Mouse (Mus musculus): ENCODE measurements around the gene Fkbp9. TPM values are rescaled to one million over a fixed set of nuclear protein-coding genes. Genes with fewer than 3 reads are reported as not detected.
"Not testable (repeated sequence)": the region's sequence is repeated elsewhere in the genome, so short reads cannot be mapped to it uniquely, and the experiment has no call there.

Fkbp9 gene
- polyA plus RNA-seq, 1 experiment from 2014 or later, result 134 TPM

DNA sequence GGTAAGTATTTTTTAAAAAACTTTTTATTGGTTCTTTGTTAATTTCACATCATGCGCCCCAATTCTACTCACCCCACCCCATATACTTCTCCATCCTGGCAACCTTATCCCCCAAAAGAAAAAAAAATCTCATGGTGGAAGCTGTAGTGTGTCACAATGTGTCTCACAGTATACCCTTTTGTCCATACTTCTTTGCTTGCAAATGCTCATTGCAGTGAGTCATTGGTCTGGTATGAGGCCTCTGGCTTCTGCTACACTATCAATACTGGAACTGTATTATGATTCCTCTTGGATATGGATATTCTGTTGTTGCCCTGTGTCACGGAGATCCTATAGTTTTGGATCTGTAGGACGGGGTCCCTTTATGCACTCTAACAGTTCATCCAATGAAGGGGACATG, 17.1 kb downstream of the Fkbp9 start:
- 80% methylated on average over 3 of the region's 3 CpGs for WGBS
- Histone ChIP-seq H3K4me3 (ENCODE audit: low read depth, low read length) (no peak overlapping the region), H3K27ac (ENCODE audit: low read length) (no peak overlapping the region), H3K36me3 (ENCODE audit: insufficient read depth, low read length) (no peaks in the 10 kb centered on the region), H3K4me1 (ENCODE audit: insufficient read depth, low read depth, low read length) (no peaks in the 10 kb centered on the region), H3K9ac (replicated peaks; ENCODE audit: low read depth) (no peak overlapping the region), H3K4me2 (replicated peaks; ENCODE audit: low read depth, low read length) (no peak overlapping the region), H3K27me3 (replicated peaks; ENCODE audit: insufficient read depth, low read length) (no peaks in the 10 kb centered on the region), H3K9me3 (ENCODE audit: low read length) (no peaks in the 10 kb centered on the region)
- DNase-seq (ENCODE audit: low spot score), result peak; percentile 32
- peak; percentile 59 for ATAC-seq
- TF ChIP-seq CTCF (IDR thresholded peaks at IDR 0.05) (no peak), EP300 (IDR thresholded peaks at IDR 0.05) (no peak)

DNA sequence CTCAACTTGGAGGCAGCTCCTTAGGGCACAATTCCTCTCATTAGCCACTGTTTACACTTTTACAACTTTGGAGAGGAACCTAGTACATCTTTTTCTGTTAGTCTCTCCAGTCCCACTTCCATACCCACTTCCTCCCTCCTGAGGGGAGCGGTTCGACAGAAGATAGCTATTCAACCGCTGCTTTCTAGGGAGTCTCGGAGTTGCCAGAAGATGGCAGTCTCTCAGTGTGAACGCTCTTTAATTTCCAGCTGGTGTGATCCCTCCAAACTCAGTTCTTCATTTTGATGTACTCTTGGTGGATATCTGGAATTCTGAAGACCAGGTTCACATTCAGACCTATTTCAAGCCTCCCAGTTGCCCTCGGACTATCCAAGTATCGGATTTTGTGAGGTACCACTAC, 18.5 kb downstream of the Fkbp9 start:
- WGBS, result 73% methylated on average over 7 of the region's 7 CpGs
- Histone ChIP-seq H3K4me1 (ENCODE audit: insufficient read depth, low read depth, low read length) (no peaks in the 10 kb centered on the region), H3K9me3 (ENCODE audit: low read length) (no peaks in the 10 kb centered on the region), H3K4me3 (ENCODE audit: low read depth, low read length) (no peak overlapping the region), H3K36me3 (ENCODE audit: insufficient read depth, low read length) (no peaks in the 10 kb centered on the region), H3K27ac (ENCODE audit: low read length) (no peak overlapping the region), H3K4me2 (replicated peaks; ENCODE audit: low read depth, low read length) (no peak overlapping the region), H3K27me3 (replicated peaks; ENCODE audit: insufficient read depth, low read length) (no peaks in the 10 kb centered on the region), H3K9ac (replicated peaks; ENCODE audit: low read depth) (no peak overlapping the region)
- TF ChIP-seq CTCF (IDR thresholded peaks at IDR 0.05), result peak; percentile 47
- TF ChIP-seq EP300 (IDR thresholded peaks at IDR 0.05), result no peak
- DNase-seq (ENCODE audit: low spot score) (peak; percentile 11), ATAC-seq (no peak)

DNA sequence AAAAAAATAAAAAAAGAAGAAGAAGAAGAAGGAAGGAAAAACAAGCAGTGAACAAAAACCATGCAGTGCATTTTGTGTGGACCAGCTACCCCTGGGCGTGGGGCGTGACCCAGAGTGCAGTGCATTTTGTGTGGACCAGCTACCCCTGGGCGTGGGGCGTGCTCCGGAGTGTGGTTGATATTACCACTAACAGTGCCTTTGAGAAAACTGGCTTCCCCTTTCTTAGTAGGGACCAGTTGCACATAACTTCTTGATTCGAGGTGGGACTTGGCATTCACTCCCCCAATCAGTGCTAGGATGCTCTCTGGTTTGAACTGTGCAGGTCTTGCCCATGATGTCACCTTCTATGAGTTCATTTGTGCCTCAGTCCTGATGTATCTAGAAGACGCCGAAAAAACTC, 22.9 kb downstream of the Fkbp9 start:
- Histone ChIP-seq H3K36me3 (ENCODE audit: insufficient read depth, low read length) (no peaks in the 10 kb centered on the region; the same call in 1 of the 2 replicates), H3K9ac (replicated peaks; ENCODE audit: low read depth) (no peak overlapping the region), H3K9me3 (ENCODE audit: low read length) (no peaks in the 10 kb centered on the region), H3K4me3 (ENCODE audit: low read depth, low read length) (no peak overlapping the region), H3K27me3 (replicated peaks; ENCODE audit: insufficient read depth, low read length) (no peaks in the 10 kb centered on the region), H3K4me2 (replicated peaks; ENCODE audit: low read depth, low read length) (no peak overlapping the region), H3K27ac (ENCODE audit: low read length) (no peak overlapping the region), H3K4me1 (ENCODE audit: insufficient read depth, low read depth, low read length) (no peaks in the 10 kb centered on the region)
- ATAC-seq (no peak), DNase-seq (ENCODE audit: low spot score) (no peak)
- TF ChIP-seq CTCF (IDR thresholded peaks at IDR 0.05) (no peak), EP300 (IDR thresholded peaks at IDR 0.05) (no peak)
- WGBS, result 95% methylated on average over 8 of the region's 8 CpGs

DNA sequence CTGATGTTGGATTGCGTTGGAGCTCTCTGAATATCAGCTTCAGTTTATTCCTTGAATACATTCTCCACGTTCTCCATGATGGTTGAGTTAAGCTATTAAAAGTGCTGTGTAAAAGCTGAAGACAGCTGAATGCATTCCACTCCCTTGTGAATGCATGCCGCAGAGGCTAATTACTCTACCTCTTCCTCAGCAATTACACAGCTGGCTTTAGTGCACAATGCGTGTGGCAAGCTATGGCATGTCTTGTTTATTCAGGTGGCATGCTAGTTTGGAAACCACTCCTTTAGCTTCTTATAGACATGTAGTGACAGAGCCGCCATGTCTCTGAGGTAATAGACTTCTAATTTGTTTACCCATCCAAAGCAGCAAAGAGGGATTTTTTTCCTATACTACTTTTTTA, 24.9 kb downstream of the Fkbp9 start:
- H3K27ac ChIP-seq (ENCODE audit: low read length), result no peak overlapping the region
- DNase-seq (ENCODE audit: low spot score), result no peak

DNA sequence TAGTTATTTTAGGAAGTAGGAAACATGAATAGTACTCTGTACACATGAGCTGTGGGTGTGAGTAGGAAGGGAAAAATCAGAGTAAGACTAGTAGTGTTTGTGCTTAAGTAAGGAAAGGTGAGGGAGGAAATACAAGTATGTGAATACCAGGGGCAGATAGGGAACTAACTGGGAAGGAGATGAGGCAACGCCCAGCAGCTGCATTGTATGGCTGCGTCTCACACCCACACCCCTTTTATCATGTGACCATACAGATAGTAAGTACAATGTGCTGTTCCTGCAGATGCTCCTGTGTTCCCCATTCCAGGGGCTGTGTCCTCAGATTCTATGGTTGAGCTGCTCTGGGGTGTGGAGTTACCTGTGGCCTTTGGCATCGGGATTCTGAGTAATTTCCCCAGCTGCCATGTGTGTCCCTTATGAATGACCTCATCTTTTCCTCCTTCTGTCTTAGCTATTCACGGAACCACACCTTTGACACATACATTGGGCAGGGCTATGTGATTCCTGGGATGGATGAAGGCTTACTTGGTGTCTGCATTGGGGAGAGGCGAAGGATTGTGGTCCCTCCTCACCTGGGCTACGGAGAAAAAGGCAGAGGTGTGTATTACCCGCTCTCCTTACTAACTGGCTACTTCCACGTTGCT, 28.5 kb downstream of the Fkbp9 start:
- peak; percentile 11 for DNase-seq (ENCODE audit: low spot score)
- H3K4me1 ChIP-seq (ENCODE audit: insufficient read depth, low read depth, low read length), result no peaks in the 10 kb centered on the region
- 82% methylated on average over 8 of the region's 8 CpGs for WGBS
- no peaks in the 10 kb centered on the region for H3K9me3 ChIP-seq (ENCODE audit: low read length)
- no peak overlapping the region for H3K4me3 ChIP-seq (ENCODE audit: low read depth, low read length)
- no peak for TF ChIP-seq CTCF (IDR thresholded peaks at IDR 0.05)
- TF ChIP-seq EP300 (IDR thresholded peaks at IDR 0.05), result no peak
- no peaks in the 10 kb centered on the region; the same call in 1 of the 2 replicates for H3K36me3 ChIP-seq (ENCODE audit: insufficient read depth, low read length)
- H3K27ac ChIP-seq (ENCODE audit: low read length), result no peak overlapping the region
- no peak overlapping the region for H3K4me2 ChIP-seq (replicated peaks; ENCODE audit: low read depth, low read length)
- H3K9ac ChIP-seq (replicated peaks; ENCODE audit: low read depth), result no peak overlapping the region
- peak; percentile 33; the same call in 1 of the 2 replicates for ATAC-seq
- H3K27me3 ChIP-seq (replicated peaks; ENCODE audit: insufficient read depth, low read length), result no peaks in the 10 kb centered on the region

More for the DNA sequence above, 24.9 kb downstream of the Fkbp9 start:
- H3K9ac ChIP-seq (replicated peaks; ENCODE audit: low read depth), result no peak overlapping the region
- 90% methylated on average over 5 of the region's 5 CpGs for WGBS
- no peak overlapping the region for H3K4me3 ChIP-seq (ENCODE audit: low read depth, low read length)
- ATAC-seq, result no peak
- no peaks in the 10 kb centered on the region; the same call in 1 of the 2 replicates for H3K36me3 ChIP-seq (ENCODE audit: insufficient read depth, low read length)
- no peaks in the 10 kb centered on the region for H3K9me3 ChIP-seq (ENCODE audit: low read length)
- no peaks in the 10 kb centered on the region for H3K4me1 ChIP-seq (ENCODE audit: insufficient read depth, low read depth, low read length)
- no peaks in the 10 kb centered on the region for H3K27me3 ChIP-seq (replicated peaks; ENCODE audit: insufficient read depth, low read length)
- H3K4me2 ChIP-seq (replicated peaks; ENCODE audit: low read depth, low read length), result no peak overlapping the region
- TF ChIP-seq EP300 (IDR thresholded peaks at IDR 0.05) (no peak), CTCF (IDR thresholded peaks at IDR 0.05) (no peak)

DNA sequence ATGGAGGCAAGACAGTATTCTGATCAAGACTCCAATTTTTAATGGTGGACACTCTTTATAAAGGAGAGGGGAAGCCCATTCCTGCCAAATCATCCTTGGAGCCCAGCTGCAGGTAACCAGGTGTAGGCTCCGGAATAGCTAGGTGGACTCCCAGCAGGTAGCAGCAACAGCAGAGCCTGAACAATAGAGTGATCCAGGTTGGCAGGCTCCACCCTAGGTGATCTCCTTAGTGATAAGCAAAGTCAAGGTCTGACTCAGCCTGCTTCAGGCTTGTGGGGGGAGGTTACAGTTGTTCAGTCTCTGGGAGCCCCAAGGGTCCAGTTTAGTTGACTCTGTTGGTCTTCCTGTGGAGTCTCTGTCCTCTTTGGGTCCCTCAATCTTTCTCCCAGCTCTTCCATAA, 35.0 kb downstream of the Fkbp9 start:
- H3K27me3 ChIP-seq (replicated peaks; ENCODE audit: insufficient read depth, low read length); H3K27ac ChIP-seq (ENCODE audit: low read length); H3K36me3 ChIP-seq (ENCODE audit: insufficient read depth, low read length); H3K9ac ChIP-seq (replicated peaks; ENCODE audit: low read depth); H3K4me2 ChIP-seq (replicated peaks; ENCODE audit: low read depth, low read length); ATAC-seq; H3K4me3 ChIP-seq (ENCODE audit: low read depth, low read length); H3K9me3 ChIP-seq (ENCODE audit: low read length); DNase-seq (ENCODE audit: low spot score); H3K4me1 ChIP-seq (ENCODE audit: insufficient read depth, low read depth, low read length): not testable (repeated sequence)
- 89% methylated on average over 1 of the region's 1 CpGs for WGBS

DNA sequence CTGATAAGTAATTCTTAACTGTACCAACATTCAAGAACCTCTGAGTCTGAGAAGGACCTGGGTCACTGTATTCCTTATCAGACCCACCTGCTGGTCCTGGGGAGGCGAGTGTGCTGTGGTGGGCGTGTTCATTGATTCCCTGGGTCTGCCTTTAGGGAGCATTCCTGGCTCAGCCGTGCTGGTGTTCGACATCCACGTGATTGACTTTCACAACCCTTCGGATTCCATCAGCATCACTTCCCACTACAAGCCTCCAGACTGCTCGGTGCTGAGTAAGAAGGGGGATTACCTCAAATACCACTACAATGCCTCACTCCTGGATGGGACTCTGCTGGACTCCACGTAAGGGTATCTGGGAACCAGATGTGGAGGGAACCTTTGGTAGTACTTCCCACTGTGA, 36.7 kb downstream of the Fkbp9 start:
- no peak overlapping the region for H3K27ac ChIP-seq (ENCODE audit: low read length)
- no peaks in the 10 kb centered on the region for H3K27me3 ChIP-seq (replicated peaks; ENCODE audit: insufficient read depth, low read length)
- H3K4me3 ChIP-seq (ENCODE audit: low read depth, low read length), result no peak overlapping the region
- H3K9ac ChIP-seq (replicated peaks; ENCODE audit: low read depth), result no peak overlapping the region
- WGBS, result 79% methylated on average over 8 of the region's 8 CpGs
- no peaks in the 10 kb centered on the region for H3K9me3 ChIP-seq (ENCODE audit: low read length)
- no peak overlapping the region for H3K4me2 ChIP-seq (replicated peaks; ENCODE audit: low read depth, low read length)
- no peak for DNase-seq (ENCODE audit: low spot score)
- no peaks in the 10 kb centered on the region for H3K4me1 ChIP-seq (ENCODE audit: insufficient read depth, low read depth, low read length)
- no peak for ATAC-seq
- TF ChIP-seq EP300 (IDR thresholded peaks at IDR 0.05) (no peak), CTCF (IDR thresholded peaks at IDR 0.05) (no peak)
- no peaks in the 10 kb centered on the region for H3K36me3 ChIP-seq (ENCODE audit: insufficient read depth, low read length)

All from lung, postnatal 0 days (tissue).